Mouse (Mus musculus) G1E (cell line): ENCODE data around the gene Rbms1.

ENCODE experiments used
- CTCF ChIP-seq: IDR thresholded peaks from 2 replicates; pipeline ENCODE4 v1.5.1; 2012; ENCODE audit warnings: low read depth, low read length, inconsistent platforms, mixed read lengths
- GATA1 ChIP-seq: IDR thresholded peaks from 2 replicates; pipeline ENCODE4 v1.6.1; 2012; ENCODE audit warnings: borderline replicate concordance, low read length, inconsistent platforms, mixed read lengths

DNA sequence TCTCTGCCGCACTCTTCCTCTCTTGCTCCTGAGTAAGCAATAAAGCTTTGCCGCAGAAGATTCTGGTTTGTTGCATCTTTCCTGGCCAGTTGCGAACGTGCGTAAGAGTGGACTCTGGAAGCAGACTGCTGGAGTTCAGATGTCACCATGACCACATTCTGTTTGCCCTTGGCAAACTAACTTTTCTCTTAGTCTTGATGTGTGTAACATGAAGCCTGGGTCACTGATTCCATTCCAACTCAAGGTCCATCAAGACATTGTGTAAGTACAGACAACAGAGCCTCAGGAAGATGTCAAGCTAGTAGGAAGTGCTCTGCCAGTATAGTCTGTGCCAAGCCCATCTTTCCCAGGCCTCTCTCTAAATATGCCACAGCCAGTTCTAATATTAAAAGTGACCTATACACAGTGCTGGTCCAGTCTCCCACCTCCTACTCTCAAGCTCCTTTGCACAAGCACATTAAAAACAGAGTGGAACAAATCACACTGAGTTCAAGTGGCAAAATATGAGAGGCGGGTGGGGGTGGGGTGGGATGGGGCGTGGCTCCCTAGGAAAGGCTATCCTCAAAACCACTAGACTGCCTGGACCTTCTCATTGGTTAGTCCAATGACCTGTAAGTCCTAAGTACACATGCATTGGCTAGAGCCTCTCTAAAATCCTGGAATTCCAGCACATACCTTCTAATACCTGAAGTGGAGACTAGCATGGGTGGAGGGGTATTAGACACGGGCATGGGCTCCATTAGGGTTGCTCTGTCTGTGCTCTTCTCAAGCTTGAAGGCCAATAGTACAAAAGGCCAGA, 99.9 kb downstream of the Rbms1 start:
- TF ChIP-seq CTCF (no peak), GATA1 (no peak)
